15 mouse cellular contexts compared by ENCODE assay signal in genomic region chr15:78936403-78936802, GRCm38 (mm10). TPM values are rescaled to one million over a fixed set of nuclear protein-coding genes. Genes with fewer than 3 reads are reported as not detected.
DNase-seq lines count a peak whose midpoint lies in the region; ATAC-seq and TF ChIP-seq lines count a peak whose summit lies in the region.
"Had no signal": no experiment of that assay in that cellular context is flagged by ENCODE, and none has a peak within 500 bp of the region (broad histone marks: within the 10 kb centered on the region; RNA-seq: fewer than 3 reads in every experiment).

No protein-coding gene starts in this region.

- ATAC-seq in heart, embryonic 11.5 days (replicated peaks; ENCODE audit: insufficient number of reproducible peaks, low FRiP score, low TSS enrichment): 0 out of 2 replicates have a peak, but pooled peaks have one; percentile 22
- ATAC-seq in midbrain, embryonic 13.5 days: no peak
- no peak for ATAC-seq in midbrain, postnatal 0 days (ENCODE audit: low FRiP score)
- no peak for ATAC-seq in hindbrain, embryonic 14.5 days (ENCODE audit: low FRiP score)
- no peak for ATAC-seq in liver, postnatal 0 days

- 86% methylated on average over 12 of the region's 12 CpGs for WGBS in heart, embryonic 11.5 days (ENCODE audit: insufficient replicate concordance)
- WGBS in midbrain, embryonic 13.5 days: 93% methylated on average over 12 of the region's 12 CpGs
- WGBS in midbrain, postnatal 0 days: 95% methylated on average over 12 of the region's 12 CpGs
- WGBS in hindbrain, embryonic 14.5 days: 91% methylated on average over 12 of the region's 12 CpGs
- 80% methylated on average over 12 of the region's 12 CpGs for WGBS in liver, postnatal 0 days (ENCODE audit: insufficient replicate concordance)

- no peaks in the 10 kb centered on the region for H3K9me3 ChIP-seq in heart, embryonic 11.5 days (replicated peaks; ENCODE audit: control insufficient read depth, low read length)
- no peaks in the 10 kb centered on the region for H3K9me3 ChIP-seq in midbrain, embryonic 13.5 days
- no peaks in the 10 kb centered on the region for H3K9me3 ChIP-seq in midbrain, postnatal 0 days (ENCODE audit: low read length)
- H3K9me3 ChIP-seq in hindbrain, embryonic 14.5 days (ENCODE audit: control insufficient read depth, low read length): no peaks in the 10 kb centered on the region
- no peaks in the 10 kb centered on the region for H3K9me3 ChIP-seq in liver, postnatal 0 days (ENCODE audit: low read length)
- H3K9me3 ChIP-seq: limb, embryonic 15.5 days had no signal

- H3K4me3 ChIP-seq in heart, embryonic 11.5 days (ENCODE audit: low read depth, low read length): 0 out of 2 replicates have a peak overlapping the region, but pooled peaks have one; percentile 74
- no peak overlapping the region for H3K4me3 ChIP-seq in midbrain, embryonic 13.5 days (replicated peaks)
- H3K4me3 ChIP-seq in midbrain, postnatal 0 days (ENCODE audit: low read depth, low read length): no peak overlapping the region
- no peak overlapping the region for H3K4me3 ChIP-seq in hindbrain, embryonic 14.5 days (replicated peaks; ENCODE audit: low read length)
- H3K4me3 ChIP-seq in liver, postnatal 0 days (ENCODE audit: low read depth, low read length): 0 out of 2 replicates have a peak overlapping the region, but pooled peaks have one; percentile 76

- peak overlapping the region; percentile 71 for H3K4me2 ChIP-seq in heart, embryonic 11.5 days
- H3K4me2 ChIP-seq in midbrain, embryonic 13.5 days (replicated peaks): peak overlapping the region; percentile 75
- H3K4me2 ChIP-seq in midbrain, postnatal 0 days (ENCODE audit: low read depth, low read length, poor library complexity, severe bottlenecking): no peak overlapping the region
- peak overlapping the region; percentile 64; the same call in 1 of the 2 replicates for H3K4me2 ChIP-seq in hindbrain, embryonic 14.5 days (replicated peaks)
- H3K4me2 ChIP-seq in liver, postnatal 0 days (ENCODE audit: low read depth, low read length): peak overlapping the region; percentile 91

- H3K9ac ChIP-seq in heart, embryonic 11.5 days (ENCODE audit: low read depth, low read length): no peak overlapping the region
- no peak overlapping the region; the same call in 1 of the 2 replicates for H3K9ac ChIP-seq in midbrain, embryonic 13.5 days (replicated peaks)
- H3K9ac ChIP-seq in midbrain, postnatal 0 days (replicated peaks; ENCODE audit: low read length, poor library complexity, severe bottlenecking): no peak overlapping the region; the same call in 1 of the 2 replicates
- H3K9ac ChIP-seq in hindbrain, embryonic 14.5 days: no peak overlapping the region
- no peak overlapping the region for H3K9ac ChIP-seq in liver, postnatal 0 days (replicated peaks)

- no peak overlapping the region for H3K27ac ChIP-seq in heart, embryonic 11.5 days (ENCODE audit: low read depth, low read length)
- no peak overlapping the region for H3K27ac ChIP-seq in midbrain, embryonic 13.5 days
- H3K27ac ChIP-seq in midbrain, postnatal 0 days (ENCODE audit: low read depth, low read length): no peak overlapping the region
- no peak overlapping the region for H3K27ac ChIP-seq in hindbrain, embryonic 14.5 days
- no peak overlapping the region for H3K27ac ChIP-seq in liver, postnatal 0 days (ENCODE audit: low read depth)

- DNase-seq in heart, adult 18-20 months: no peak
- DNase-seq in midbrain, postnatal 0 days (ENCODE audit: low spot score): no peak
- no peak for DNase-seq in hindbrain, embryonic 14.5 days (ENCODE audit: low spot score)
- DNase-seq in liver, postnatal 0 days: no peak
- no peak for DNase-seq in adrenal gland, postnatal 4 days (ENCODE audit: low spot score in 2 of 2)
- DNase-seq in retina, embryonic 14.5 days (ENCODE audit: low spot score): no peak
- DNase-seq: adrenal gland, postnatal 14 days; cerebellum, adult 11 months; embryo, embryonic 11 days; kidney, adult 9 months; retina, postnatal 1 day; thymus, postnatal 36 days had no signal

- TF ChIP-seq CTCF in midbrain, postnatal 0 days (IDR thresholded peaks at IDR 0.05): no peak
- TF ChIP-seq CTCF in liver, postnatal 0 days (IDR thresholded peaks at IDR 0.05; ENCODE audit: low read depth): no peak

- peaks cover 21% of the 10 kb centered on the region for H3K36me3 ChIP-seq in heart, embryonic 11.5 days (ENCODE audit: control insufficient read depth, insufficient read depth, low read length)
- H3K36me3 ChIP-seq in midbrain, embryonic 13.5 days: peaks cover 46% of the 10 kb centered on the region
- H3K36me3 ChIP-seq in midbrain, postnatal 0 days (ENCODE audit: insufficient read depth, low read length): peaks cover 31% of the 10 kb centered on the region
- H3K36me3 ChIP-seq in hindbrain, embryonic 14.5 days (replicated peaks; ENCODE audit: control insufficient read depth, insufficient read depth): peaks cover 50% of the 10 kb centered on the region
- H3K36me3 ChIP-seq in liver, postnatal 0 days (replicated peaks; ENCODE audit: insufficient read depth, low read length): peaks cover 39% of the 10 kb centered on the region

- no peak for TF ChIP-seq EP300 in liver, postnatal 0 days (IDR thresholded peaks at IDR 0.05; ENCODE audit: low read depth)

- peaks cover 9% of the 10 kb centered on the region; the same call in 1 of the 2 replicates for H3K4me1 ChIP-seq in heart, embryonic 11.5 days (ENCODE audit: control insufficient read depth, insufficient read depth, low read length)
- peaks cover 17% of the 10 kb centered on the region for H3K4me1 ChIP-seq in midbrain, embryonic 13.5 days (replicated peaks)
- H3K4me1 ChIP-seq in midbrain, postnatal 0 days (ENCODE audit: insufficient read depth, low read length): peaks cover 4% of the 10 kb centered on the region; the same call in 1 of the 2 replicates
- peaks cover 11% of the 10 kb centered on the region for H3K4me1 ChIP-seq in hindbrain, embryonic 14.5 days (replicated peaks; ENCODE audit: control insufficient read depth, insufficient read depth, low read length)
- H3K4me1 ChIP-seq in liver, postnatal 0 days (ENCODE audit: insufficient read depth): peaks cover 13% of the 10 kb centered on the region

- H3K27me3 ChIP-seq in heart, embryonic 11.5 days (ENCODE audit: control insufficient read depth, insufficient read depth, low read length): no peaks in the 10 kb centered on the region
- no peaks in the 10 kb centered on the region for H3K27me3 ChIP-seq in midbrain, embryonic 13.5 days
- H3K27me3 ChIP-seq in midbrain, postnatal 0 days (ENCODE audit: insufficient read depth, low read length): no peaks in the 10 kb centered on the region
- H3K27me3 ChIP-seq in hindbrain, embryonic 14.5 days (ENCODE audit: control insufficient read depth, insufficient read depth, low read length): no peaks in the 10 kb centered on the region
- no peaks in the 10 kb centered on the region for H3K27me3 ChIP-seq in liver, postnatal 0 days (ENCODE audit: insufficient read depth, low read length)
- H3K27me3 ChIP-seq: limb, embryonic 15.5 days had no signal

RNA-seq across cellular contexts. Expression of gene Nol12, which starts 1.7 kb away (rescaled TPM):
- 43.6 and 51.4 TPM in 2 replicates for polyA plus RNA-seq in heart, embryonic 11.5 days (2014; fragmentation: Nextera tagmentation; extraction: Ambion mirVana)
- 10 to 100 TPM; 15.7 to 19.1 TPM for total RNA-seq in heart, adult 18-20 months (2021)
- polyA plus RNA-seq in midbrain, embryonic 13.5 days (2015; fragmentation: Nextera tagmentation; extraction: Ambion mirVana): 53.1 and 58.0 TPM in 2 replicates
- 8.1 and 17.1 TPM in 2 replicates for total RNA-seq in midbrain, postnatal 0 days (2014; rRNA removed)
- polyA plus RNA-seq in midbrain, postnatal 0 days (2015; fragmentation: Nextera tagmentation; extraction: Ambion mirVana): 64.0 and 69.5 TPM in 2 replicates
- polyA plus RNA-seq in hindbrain, embryonic 14.5 days (2014; fragmentation: Nextera tagmentation; extraction: Ambion mirVana): 57.7 and 59.2 TPM in 2 replicates
- 20.3 and 21.5 TPM in 2 replicates for polyA plus RNA-seq in liver, postnatal 0 days (2015; fragmentation: Nextera tagmentation; extraction: Ambion mirVana)
- total RNA-seq in adrenal gland, postnatal 4 days (2021): 10 to 100 TPM; 40.0 to 47.3 TPM

RNA-seq across cellular contexts. Expression of gene Lgals1, which starts 9.9 kb away (rescaled TPM):
- 541 and 566 TPM in 2 replicates for polyA plus RNA-seq in heart, embryonic 11.5 days (2014; fragmentation: Nextera tagmentation; extraction: Ambion mirVana)
- total RNA-seq in heart, adult 18-20 months (2021): 100 to 1,000 TPM; 185 to 222 TPM
- polyA plus RNA-seq in midbrain, embryonic 13.5 days (2015; fragmentation: Nextera tagmentation; extraction: Ambion mirVana): 109 and 125 TPM in 2 replicates
- 35.4 and 46.2 TPM in 2 replicates for total RNA-seq in midbrain, postnatal 0 days (2014; rRNA removed)
- 69.7 and 76.8 TPM in 2 replicates for polyA plus RNA-seq in midbrain, postnatal 0 days (2015; fragmentation: Nextera tagmentation; extraction: Ambion mirVana)
- 117 and 157 TPM in 2 replicates for polyA plus RNA-seq in hindbrain, embryonic 14.5 days (2014; fragmentation: Nextera tagmentation; extraction: Ambion mirVana)
- polyA plus RNA-seq in liver, postnatal 0 days (2015; fragmentation: Nextera tagmentation; extraction: Ambion mirVana): 93.4 and 102 TPM in 2 replicates
- total RNA-seq in adrenal gland, postnatal 4 days (2021): 100 to 1,000 TPM; 382 to 438 TPM

RNA-seq across cellular contexts. Expression of gene Triobp, which starts 11.1 kb away (rescaled TPM):
- 49.5 and 57.8 TPM in 2 replicates for polyA plus RNA-seq in heart, embryonic 11.5 days (2014; fragmentation: Nextera tagmentation; extraction: Ambion mirVana)
- 10 to 100 TPM; 25.5 to 30.2 TPM for total RNA-seq in heart, adult 18-20 months (2021)
- 38.3 and 42.6 TPM in 2 replicates for polyA plus RNA-seq in midbrain, embryonic 13.5 days (2015; fragmentation: Nextera tagmentation; extraction: Ambion mirVana)
- 40.0 and 53.3 TPM in 2 replicates for total RNA-seq in midbrain, postnatal 0 days (2014; rRNA removed)
- 24.7 and 28.4 TPM in 2 replicates for polyA plus RNA-seq in midbrain, postnatal 0 days (2015; fragmentation: Nextera tagmentation; extraction: Ambion mirVana)
- polyA plus RNA-seq in hindbrain, embryonic 14.5 days (2014; fragmentation: Nextera tagmentation; extraction: Ambion mirVana): 37.4 and 41.1 TPM in 2 replicates
- 11.9 and 12.7 TPM in 2 replicates for polyA plus RNA-seq in liver, postnatal 0 days (2015; fragmentation: Nextera tagmentation; extraction: Ambion mirVana)
- total RNA-seq in adrenal gland, postnatal 4 days (2021): 100 to 1,000 TPM in 1 of 2 experiments, 10 to 100 TPM in 1; 96.9 to 112 TPM

RNA-seq across cellular contexts. Expression of gene Pdxp, which starts 22.7 kb away (rescaled TPM):
- 24.3 and 25.7 TPM in 2 replicates for polyA plus RNA-seq in heart, embryonic 11.5 days (2014; fragmentation: Nextera tagmentation; extraction: Ambion mirVana)
- under 1 TPM; 0.62 to 0.64 TPM for total RNA-seq in heart, adult 18-20 months (2021)
- 55.8 and 63.2 TPM in 2 replicates for polyA plus RNA-seq in midbrain, embryonic 13.5 days (2015; fragmentation: Nextera tagmentation; extraction: Ambion mirVana)
- total RNA-seq in midbrain, postnatal 0 days (2014; rRNA removed): 350 and 364 TPM in 2 replicates
- 171 and 181 TPM in 2 replicates for polyA plus RNA-seq in midbrain, postnatal 0 days (2015; fragmentation: Nextera tagmentation; extraction: Ambion mirVana)
- 105 and 121 TPM in 2 replicates for polyA plus RNA-seq in hindbrain, embryonic 14.5 days (2014; fragmentation: Nextera tagmentation; extraction: Ambion mirVana)
- 1.9 and 2.1 TPM in 2 replicates for polyA plus RNA-seq in liver, postnatal 0 days (2015; fragmentation: Nextera tagmentation; extraction: Ambion mirVana)
- total RNA-seq in adrenal gland, postnatal 4 days (2021): 1 to 10 TPM; 9.8 to 9.9 TPM

RNA-seq across cellular contexts. Expression of gene Sh3bp1, which starts 36.8 kb away (rescaled TPM):
- 25.0 and 29.3 TPM in 2 replicates for polyA plus RNA-seq in heart, embryonic 11.5 days (2014; fragmentation: Nextera tagmentation; extraction: Ambion mirVana)
- 1 to 10 TPM; 3.5 to 7.1 TPM for total RNA-seq in heart, adult 18-20 months (2021)
- 2.5 and 4.9 TPM in 2 replicates for polyA plus RNA-seq in midbrain, embryonic 13.5 days (2015; fragmentation: Nextera tagmentation; extraction: Ambion mirVana)
- total RNA-seq in midbrain, postnatal 0 days (2014; rRNA removed): 4.2 and 4.5 TPM in 2 replicates
- polyA plus RNA-seq in midbrain, postnatal 0 days (2015; fragmentation: Nextera tagmentation; extraction: Ambion mirVana): 4.0 and 4.7 TPM in 2 replicates
- 3.7 and 5.5 TPM in 2 replicates for polyA plus RNA-seq in hindbrain, embryonic 14.5 days (2014; fragmentation: Nextera tagmentation; extraction: Ambion mirVana)
- polyA plus RNA-seq in liver, postnatal 0 days (2015; fragmentation: Nextera tagmentation; extraction: Ambion mirVana): 7.4 and 8.2 TPM in 2 replicates
- total RNA-seq in adrenal gland, postnatal 4 days (2021): 10 to 100 TPM; 25.3 to 26.0 TPM

Comparison
In these comparisons a context has a peak if more than half of its experiments do, and no peak if none do; other contexts are left out.
1. H3K4me3 ChIP-seq: peak in heart, embryonic 11.5 days (single experiment) and liver, postnatal 0 days (single experiment); none in midbrain, embryonic 13.5 days (single experiment), midbrain, postnatal 0 days (single experiment) and hindbrain, embryonic 14.5 days (single experiment).